Mouse (Mus musculus) lung, adult 2 months (tissue): ENCODE results near the gene Dolk. TPM values are rescaled to one million over a fixed set of nuclear protein-coding genes. Genes with fewer than 3 reads are reported as not detected.
A peak's percentile ranks its signal among the peaks of the same experiment; 100 is the strongest.

Source experiments
- DNase-seq: peaks from one replicate; pipeline ENCODE4 v3.0.0; 2022
- H3K4me1 ChIP-seq: fragments of 200-500 bp; 2 replicates; pipeline ENCODE4 v1.6.1; 2011; ENCODE audit warnings: low read length; ENCODE audit not compliant: control insufficient read depth, insufficient read depth
- H3K4me3 ChIP-seq: fragments of 200-500 bp; replicated peaks from 2 replicates; pipeline ENCODE3; 2011; ENCODE audit warnings: low read depth, mild to moderate bottlenecking, control low read depth, low read length; ENCODE audit errors: extremely low read depth
- CTCF ChIP-seq: fragments of 200-500 bp; IDR thresholded peaks from 2 replicates; pipeline ENCODE4 v1.5.1; 2011; ENCODE audit warnings: mild to moderate bottlenecking, low read length, control low read depth; ENCODE audit not compliant: insufficient read depth
- POLR2A ChIP-seq: fragments of 200-500 bp; IDR thresholded peaks from 2 replicates; pipeline ENCODE4 v1.6.1; 2011; ENCODE audit warnings: low read depth, mild to moderate bottlenecking, control low read depth, low read length, borderline replicate concordance; ENCODE audit errors: extremely low read depth
- WGBS: fragments of 180-500 bp; shearing (Covaris S2); methylation state at CpG from one replicate; pipeline ENCODE4 v1.1.7; 2018; 5-methylcytosine and 5-hydroxymethylcytosine counted together
- polyA plus RNA-seq: library from polyadenylated mRNA; depleted of rRNA; stranded (reverse); fragments of >200 nt; gene quantifications from 2 replicates; pipeline ENCODE4 v1.2.3, GENCODE M21; 2012

Dolk gene
- polyA plus RNA-seq, 1 experiment: 22.2 TPM

- H3K4me1 ChIP-seq: peaks cover 23% of the 10 kb centered on the region
- no peak overlapping the region for H3K4me3 ChIP-seq
- DNase-seq: peak; percentile 4
- 82% methylated on average over 18 of the region's 18 CpGs for WGBS
- TF ChIP-seq CTCF: no peak
- TF ChIP-seq POLR2A: no peak
Measured at GRCm38 (mm10) chr2:30261921-30262839, 24.0 kb downstream of the Dolk start.

DNA sequence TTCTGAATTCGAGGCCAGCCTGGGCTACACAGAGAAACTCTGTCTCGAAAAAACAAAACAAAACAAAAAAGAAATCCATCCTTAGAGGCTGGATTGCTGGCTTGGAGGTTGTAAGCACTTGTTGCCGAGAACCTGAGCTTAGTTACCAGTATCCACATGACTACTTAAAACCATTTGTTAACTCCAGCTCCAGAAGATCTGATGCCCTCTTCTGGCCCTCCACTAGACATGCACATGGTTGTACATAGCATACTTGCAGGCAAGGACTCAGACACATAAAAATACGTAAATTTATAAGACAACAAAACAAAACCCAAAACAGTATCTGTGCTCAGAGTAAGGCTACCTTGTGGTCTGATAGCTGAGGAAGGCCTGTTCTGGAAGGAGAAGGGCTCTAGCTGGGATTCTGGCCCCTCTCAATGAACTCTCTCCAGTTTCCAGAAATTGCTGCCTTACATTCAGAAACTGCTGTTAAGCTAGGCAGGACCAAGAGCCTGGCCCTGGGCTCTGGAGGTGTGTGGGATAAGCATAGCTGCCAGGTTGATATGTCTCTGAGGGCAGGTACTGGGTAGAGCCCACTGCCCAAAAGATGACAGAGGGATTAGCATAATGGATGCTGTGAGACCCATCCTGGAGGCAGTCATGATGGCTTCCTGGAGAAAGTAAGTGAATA lies 24.9 kb downstream of the Dolk start:
- TF ChIP-seq POLR2A (no peak), CTCF (no peak)
- peaks cover 23% of the 10 kb centered on the region for H3K4me1 ChIP-seq
- no peak overlapping the region for H3K4me3 ChIP-seq
- WGBS: 79% methylated on average over 4 of the region's 4 CpGs
- DNase-seq: no peak

DNA sequence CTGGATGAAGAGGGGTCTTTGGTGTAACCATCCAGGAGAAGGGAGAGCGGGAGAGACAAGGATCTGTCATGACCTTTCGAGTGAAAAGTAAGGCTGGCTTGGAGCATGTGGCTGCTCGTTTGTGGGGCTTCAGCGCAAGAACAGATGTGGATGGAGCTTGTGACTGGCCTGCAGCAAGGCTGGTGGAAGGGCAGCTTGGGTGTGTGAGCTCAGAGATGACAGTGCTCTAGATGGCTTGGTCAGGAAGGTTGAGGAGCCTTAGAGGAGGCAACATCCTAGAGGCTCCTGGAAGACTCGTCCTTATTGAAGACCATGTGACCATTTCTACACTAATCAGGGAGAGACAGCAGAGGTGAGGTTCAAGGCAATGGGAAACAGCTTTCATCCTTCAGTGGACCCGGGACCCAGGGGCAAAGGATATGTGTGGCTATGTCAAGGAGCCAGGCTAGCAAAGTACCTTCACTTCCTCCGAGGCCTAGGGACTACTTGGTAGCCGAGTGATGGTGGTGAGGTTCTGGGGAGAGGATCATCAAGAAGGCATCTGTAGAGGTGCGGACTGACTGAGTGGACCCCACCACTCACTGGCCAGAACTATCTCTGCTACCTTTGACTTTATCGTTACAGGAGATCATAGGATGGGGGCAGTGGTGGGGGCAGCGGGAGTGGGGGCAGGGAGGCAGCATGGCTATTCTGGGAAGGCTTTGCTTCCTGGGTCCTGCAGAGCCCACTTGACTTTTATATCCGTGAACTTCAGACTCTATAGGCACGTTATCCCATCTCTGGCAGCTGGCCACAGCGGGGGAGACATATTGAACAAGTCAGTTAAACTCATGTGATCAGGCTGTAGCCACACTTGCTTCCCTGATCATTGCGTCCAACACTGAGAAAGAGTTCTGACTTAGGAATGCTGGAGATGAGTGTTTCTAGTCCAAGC lies 26.7 kb downstream of the Dolk start:
- H3K4me3 ChIP-seq: no peak overlapping the region
- DNase-seq: no peak
- H3K4me1 ChIP-seq: peaks cover 20% of the 10 kb centered on the region
- 76% methylated on average over 15 of the region's 15 CpGs for WGBS
- no peak for TF ChIP-seq CTCF
- TF ChIP-seq POLR2A: no peak

DNA sequence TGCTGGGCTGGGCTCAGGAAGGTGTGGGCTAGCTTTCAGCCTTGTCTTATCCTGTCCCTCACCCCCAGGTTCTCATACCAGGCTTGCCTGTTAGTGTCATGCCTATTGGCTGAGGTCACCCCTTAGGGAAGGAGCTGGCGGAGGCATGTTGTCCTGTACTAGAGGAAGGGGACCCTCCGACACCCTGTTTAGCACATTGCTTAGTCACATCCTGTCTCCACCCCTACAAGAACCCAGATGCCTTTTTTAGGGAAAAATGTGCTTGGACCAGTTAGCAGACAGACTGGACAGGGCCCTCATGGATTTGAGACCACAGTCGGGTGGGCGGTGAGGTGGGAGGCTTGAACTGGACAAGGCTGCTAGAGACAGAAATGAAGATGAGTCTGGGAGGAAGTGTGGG lies 27.5 kb downstream of the Dolk start:
- Histone ChIP-seq H3K4me1 (peaks cover 20% of the 10 kb centered on the region), H3K4me3 (no peak overlapping the region)
- peak; percentile 18; the same call in 1 of the 2 replicates for TF ChIP-seq POLR2A
- no peak for TF ChIP-seq CTCF
- WGBS: 29% methylated on average over 4 of the region's 4 CpGs
- DNase-seq: no peak

DNA sequence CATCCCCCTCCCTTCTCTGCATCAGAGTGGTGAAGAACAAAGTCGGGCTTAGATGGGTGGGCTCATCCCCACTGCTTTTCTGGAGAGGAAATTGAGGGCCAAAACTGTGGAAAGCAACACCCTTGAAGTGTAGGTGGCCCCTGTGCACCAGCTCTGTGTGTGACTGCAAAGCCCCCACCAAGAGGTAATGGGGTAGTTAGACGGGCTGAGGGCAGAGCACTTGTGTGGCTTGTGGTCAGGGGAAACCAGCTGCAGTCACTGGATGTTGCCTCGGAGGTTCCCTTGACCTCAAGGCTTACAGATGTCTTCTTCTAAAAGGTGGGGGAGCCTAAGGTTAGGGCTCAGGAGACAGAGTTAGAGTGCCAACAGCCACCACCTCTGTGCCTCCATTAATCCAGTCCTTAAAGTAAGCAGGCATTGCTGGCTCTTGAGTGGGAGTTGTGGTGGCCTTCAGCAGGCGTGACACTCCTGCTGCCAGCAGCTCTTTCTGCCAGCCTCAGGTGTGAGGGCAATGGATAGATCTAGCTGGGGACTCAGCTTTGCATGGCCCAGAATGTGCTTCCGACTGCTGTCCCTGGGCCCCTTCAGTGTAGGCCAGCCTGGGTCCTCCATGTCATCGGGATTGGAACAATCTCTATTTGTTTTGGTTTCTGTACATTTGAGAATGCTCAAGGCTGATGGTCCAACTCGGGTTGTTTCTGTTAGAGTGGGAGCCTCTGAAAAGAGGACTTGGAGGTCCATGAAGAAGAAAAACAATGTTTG lies 28.3 kb downstream of the Dolk start:
- WGBS: 55% methylated on average over 7 of the region's 7 CpGs
- H3K4me3 ChIP-seq: no peak overlapping the region
- no peak for DNase-seq
- H3K4me1 ChIP-seq: peaks cover 20% of the 10 kb centered on the region
- TF ChIP-seq CTCF (no peak), POLR2A (no peak)

- peak; percentile 2 for DNase-seq
- TF ChIP-seq POLR2A (no peak), CTCF (no peak)
- peaks cover 27% of the 10 kb centered on the region for H3K4me1 ChIP-seq
- no peak overlapping the region for H3K4me3 ChIP-seq
- 91% methylated on average over 30 of the region's 30 CpGs for WGBS
Measured at GRCm38 (mm10) chr2:30256616-30257350, 29.4 kb downstream of the Dolk start.

GRCm38 (mm10) chr2:30255631-30256395 lies 30.3 kb downstream of the Dolk start:
- 96% methylated on average over 42 of the region's 42 CpGs for WGBS
- no peak overlapping the region for H3K4me3 ChIP-seq
- TF ChIP-seq POLR2A: no peak
- no peak for TF ChIP-seq CTCF
- DNase-seq: no peak
- peaks cover 31% of the 10 kb centered on the region for H3K4me1 ChIP-seq

GRCm38 (mm10) chr2:30253809-30254208 lies 32.3 kb downstream of the Dolk start:
- no peak for TF ChIP-seq CTCF
- no peak for TF ChIP-seq POLR2A
- no peak for DNase-seq
- Histone ChIP-seq H3K4me3 (no peak overlapping the region), H3K4me1 (peaks cover 25% of the 10 kb centered on the region)
- WGBS: 44% methylated on average over 5 of the region's 5 CpGs
